Mouse (Mus musculus) spleen, adult 12 weeks (tissue): Measurements from ENCODE around the gene Olfr578.

Source experiments
- DNase-seq: peaks from one replicate; pipeline ENCODE4 v3.0.0; 2022; ENCODE audit warnings: low spot score

The Olfr578 gene

GRCm38 (mm10) chr7:102989224-102989623 lies at the start of gene Olfr578:
Gene Olfr578, minus strand, starts transcription at chr7:102989324.
- DNase-seq = no peak

DNA sequence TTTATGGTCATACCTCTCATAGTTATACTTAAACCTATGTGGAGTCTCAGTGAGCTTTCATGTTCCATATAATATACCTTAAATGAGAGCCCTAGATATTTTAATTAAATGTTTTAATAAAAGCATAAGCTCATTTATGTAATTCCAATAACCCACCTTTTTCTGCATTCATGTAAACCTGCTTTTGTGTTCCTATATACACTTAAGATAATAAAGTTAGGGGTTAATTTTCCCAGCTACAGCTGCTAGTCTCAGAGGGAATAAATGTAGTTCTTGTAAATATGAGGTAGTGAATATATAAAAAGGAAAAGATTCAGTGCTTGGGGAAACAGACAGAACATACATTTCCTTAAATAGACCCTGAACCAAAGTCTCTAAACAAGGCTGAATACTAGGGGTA lies 48.6 kb upstream of the Olfr578 start, which contains the start of gene Olfr582:
Gene Olfr582, plus strand, starts transcription at position 301 of the 400 bp plus-strand sequence.
- no peak for DNase-seq

- DNase-seq = no peak
These were observed 13.3 kb downstream of the Olfr578 start, which contains the start of gene Olfr577 for GRCm38 (mm10) chr7:102975843-102976242. Gene Olfr577, minus strand, starts transcription at chr7:102975943.

GRCm38 (mm10) chr7:102974399-102974798 lies 14.7 kb downstream of the Olfr578 start:
- no peak for DNase-seq

DNA sequence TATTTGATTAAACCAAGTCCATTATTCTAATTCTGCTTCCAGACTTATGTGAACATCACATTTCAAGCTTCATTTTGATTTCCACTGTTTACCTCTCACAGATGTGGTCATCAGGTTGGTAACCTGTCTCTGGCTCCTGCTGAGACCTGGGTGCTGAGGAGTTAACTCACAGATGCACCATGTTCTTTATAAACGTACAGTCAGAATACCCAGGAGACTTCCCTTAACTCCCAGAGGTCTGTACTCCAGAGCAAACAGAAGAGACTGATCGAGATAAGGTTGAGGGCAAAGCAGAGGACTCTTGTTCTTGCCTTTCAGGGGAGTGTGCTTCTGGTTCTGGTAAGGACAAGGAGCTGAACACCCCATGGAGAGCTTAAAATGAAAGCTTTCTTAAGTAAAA lies 26.8 kb downstream of the Olfr578 start, which contains the start of gene Olfr576:
Gene Olfr576, plus strand, starts transcription at position 301 of the 400 bp plus-strand sequence.
- no peak for DNase-seq

DNA sequence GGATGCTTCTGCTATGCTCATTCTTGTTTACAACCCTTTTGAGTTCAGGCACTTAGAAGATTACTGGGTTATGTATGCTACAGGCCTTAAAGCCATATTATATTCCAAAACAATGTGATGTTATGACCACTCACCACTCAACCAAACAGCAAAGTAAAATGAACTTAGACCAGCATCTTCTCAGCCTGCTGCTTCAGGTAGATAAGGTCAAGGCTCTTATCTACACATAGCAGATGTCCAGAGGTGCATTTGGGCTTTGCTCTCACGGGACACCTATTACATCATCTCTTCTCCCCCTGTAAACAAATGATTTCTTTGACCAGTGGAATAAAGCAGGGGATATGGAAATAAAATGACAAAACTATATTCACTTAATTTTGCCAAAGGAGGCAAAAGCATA lies 30.5 kb downstream of the Olfr578 start, which contains the start of gene Olfr575:
Gene Olfr575, minus strand, starts transcription at position 183 of the 400 bp plus-strand sequence.
- no peak for DNase-seq

GRCm38 (mm10) chr7:102958137-102958536 lies 31.0 kb downstream of the Olfr578 start:
- no peak for DNase-seq

DNA sequence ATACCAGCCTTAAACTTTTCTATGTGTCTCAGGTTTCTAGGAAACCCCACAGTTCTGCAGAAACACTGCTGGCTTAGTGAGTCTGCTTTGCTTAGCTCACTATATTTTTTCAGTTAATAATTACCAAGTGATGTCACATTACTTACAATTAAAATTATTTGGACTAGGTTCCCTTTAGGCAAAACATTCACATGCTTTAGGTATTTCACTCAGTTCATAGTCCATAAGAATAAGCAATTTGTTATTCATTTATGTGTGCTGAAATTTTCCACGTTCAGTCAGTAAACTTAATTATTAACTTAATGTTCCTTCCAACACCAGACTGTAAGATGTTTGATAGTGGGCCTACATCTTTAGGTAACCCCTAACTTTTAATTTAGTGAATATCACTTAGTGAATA lies 38.4 kb downstream of the Olfr578 start:
- DNase-seq = no peak

DNA sequence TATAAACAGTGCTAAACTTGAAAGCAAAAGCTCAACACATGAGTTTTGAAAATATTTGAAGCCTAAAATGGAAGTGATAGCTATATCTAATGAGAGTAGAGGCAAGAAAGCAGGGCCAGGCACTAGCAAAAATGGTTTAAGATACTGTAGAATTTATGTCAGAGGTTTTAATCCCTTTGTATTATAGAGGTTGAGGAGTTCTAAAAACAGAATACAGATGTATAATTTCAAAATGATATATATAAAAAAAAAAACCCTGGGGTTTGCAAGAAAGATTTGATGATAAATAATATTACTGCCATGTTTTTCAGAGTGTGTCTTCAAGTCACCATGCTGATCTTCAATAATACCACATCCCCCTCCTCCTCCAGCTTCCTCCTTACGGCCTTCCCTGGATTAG lies 41.0 kb downstream of the Olfr578 start, which contains the start of gene Olfr574:
Gene Olfr574, plus strand, starts transcription at position 301 of the 400 bp plus-strand sequence.
- DNase-seq = no peak

- DNase-seq = no peak
These were observed 45.7 kb downstream of the Olfr578 start for GRCm38 (mm10) chr7:102943417-102943816.

GRCm38 (mm10) chr7:102942475-102942874 lies 46.6 kb downstream of the Olfr578 start, which contains the start of gene Olfr573-ps1:
Gene Olfr573-ps1, minus strand, starts transcription at chr7:102942575.
- no peak for DNase-seq
